Mouse (Mus musculus) liver, adult 2 months (tissue): Measurements from ENCODE around the gene Gm21983.
A peak's percentile ranks its signal among the peaks of the same experiment; 100 is the strongest.

ENCODE experiments used
- CTCF ChIP-seq: fragments of 200-500 bp; IDR thresholded peaks from 2 replicates; pipeline ENCODE4 v1.5.1; 2011; ENCODE audit warnings: low read depth, low read length, control low read depth
- POLR2A ChIP-seq: fragments of 200-500 bp; IDR thresholded peaks from 2 replicates; pipeline ENCODE4 v1.6.1; 2011; ENCODE audit warnings: low read length, control low read depth; ENCODE audit not compliant: insufficient read depth; ENCODE audit errors: extremely low read depth

DNA sequence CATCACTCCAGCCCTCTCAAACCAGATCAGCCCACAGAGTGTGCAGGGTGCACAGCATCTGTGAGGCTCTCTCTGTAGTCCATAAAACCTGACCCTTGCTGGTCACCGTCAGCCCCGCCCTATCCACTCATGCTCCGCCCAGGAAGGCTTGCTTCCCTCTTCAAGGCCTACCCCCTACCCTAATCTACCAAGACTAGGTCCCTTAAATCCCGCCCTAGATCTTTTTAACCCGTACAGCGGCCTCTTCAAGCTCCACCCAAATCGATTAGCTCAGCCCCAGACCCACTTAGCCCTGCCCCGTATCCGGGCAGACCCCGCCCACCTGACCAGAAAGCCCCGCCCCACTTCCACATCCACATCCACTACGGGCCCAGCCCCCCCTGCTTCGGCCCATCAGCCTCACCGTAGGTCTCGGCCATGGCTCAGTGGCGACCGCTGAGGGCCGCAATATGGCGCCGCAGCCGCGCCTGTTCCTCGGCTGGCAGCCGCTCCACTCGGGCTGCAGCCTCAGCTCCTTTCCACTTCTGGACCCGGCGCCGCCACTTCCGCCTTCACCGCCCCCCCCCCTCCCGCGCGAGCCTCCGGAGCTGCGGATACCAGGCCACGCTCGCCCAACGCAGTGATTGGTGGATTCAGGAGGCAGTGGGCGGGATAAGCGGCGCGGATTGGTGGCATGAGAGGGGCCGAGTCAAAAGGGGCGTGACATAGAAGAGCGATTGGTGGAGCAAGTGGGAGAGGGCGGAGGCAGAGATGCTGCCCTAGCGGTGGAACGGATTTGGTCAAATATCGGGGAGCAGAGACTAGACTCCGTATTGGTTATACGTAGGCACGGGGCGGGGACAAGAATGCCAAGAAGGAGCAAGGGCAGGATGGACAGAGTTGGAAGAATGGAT is 2.3 kb downstream of the Gm21983 start, which contains the start of gene Rab4b:
- peak; percentile 70 for TF ChIP-seq CTCF
- no peak for TF ChIP-seq POLR2A
